Comparison of ENCODE assay signal across 15 mouse cellular contexts in the genomic region with DNA sequence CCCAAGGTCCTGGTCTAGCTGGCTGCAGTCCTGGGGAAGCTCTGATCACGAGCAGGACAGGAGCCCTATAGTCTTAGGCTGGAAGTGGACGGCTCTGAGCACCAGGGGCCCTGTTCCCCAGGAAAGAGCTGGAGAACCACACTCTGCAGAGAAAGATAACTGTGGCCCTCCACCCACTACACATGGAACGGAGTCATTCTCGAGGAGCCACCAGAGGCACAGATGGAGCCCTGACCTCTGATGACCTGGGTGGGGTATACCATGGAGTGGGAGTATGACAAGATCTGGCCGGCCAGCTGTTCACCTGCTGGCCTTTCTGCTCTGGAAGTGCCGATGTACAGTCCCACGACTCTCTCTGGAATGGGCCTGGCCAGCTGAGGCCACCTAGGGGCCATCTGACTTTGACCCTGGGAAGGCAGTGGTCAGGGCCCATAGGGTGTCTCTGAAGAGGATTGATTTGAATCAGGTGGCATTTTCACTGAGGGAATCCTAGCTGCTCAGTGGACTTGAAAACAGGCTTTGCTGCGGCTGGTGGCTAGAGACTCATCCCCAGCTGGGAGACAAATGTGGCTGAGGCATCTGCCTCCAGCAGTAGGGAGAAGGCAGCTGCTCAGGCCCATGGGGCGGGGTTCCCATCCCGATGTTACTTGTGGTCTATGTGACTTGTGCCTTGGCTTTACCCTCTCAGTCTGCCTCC. TPM values are rescaled to one million over a fixed set of nuclear protein-coding genes. Genes with fewer than 3 reads are reported as not detected.
A peak's percentile ranks its signal among the peaks of the same experiment; 100 is the strongest.
DNase-seq lines count a peak whose midpoint lies in the region; ATAC-seq and TF ChIP-seq lines count a peak whose summit lies in the region.
"Had no signal": no experiment of that assay in that cellular context is flagged by ENCODE, and none has a peak within 500 bp of the region (broad histone marks: within the 10 kb centered on the region; RNA-seq: fewer than 3 reads in every experiment).

No protein-coding gene starts in this region.

- no peak; the same call in 1 of the 2 replicates for TF ChIP-seq CTCF in bone marrow, adult 2 months (IDR thresholded peaks at IDR 0.05; ENCODE audit: control insufficient read depth, insufficient read depth, low read length)

- no peak overlapping the region for H3K9ac ChIP-seq in kidney, embryonic 15.5 days
- peak overlapping the region; percentile 50 for H3K9ac ChIP-seq in liver, embryonic 15.5 days
- H3K9ac ChIP-seq: forebrain, embryonic 13.5 days had no signal

- H3K36me3 ChIP-seq in kidney, embryonic 15.5 days = no peaks in the 10 kb centered on the region
- no peaks in the 10 kb centered on the region for H3K36me3 ChIP-seq in liver, embryonic 15.5 days (replicated peaks)

- H3K4me1 ChIP-seq in kidney, embryonic 15.5 days = peaks cover 22% of the 10 kb centered on the region
- H3K4me1 ChIP-seq in bone marrow, adult 2 months (ENCODE audit: control insufficient read depth, insufficient read depth, low read length) = peaks cover 4% of the 10 kb centered on the region; the same call in 1 of the 2 replicates
- peaks cover 77% of the 10 kb centered on the region for H3K4me1 ChIP-seq in liver, embryonic 15.5 days (replicated peaks)
- H3K4me1 ChIP-seq: forebrain, embryonic 13.5 days had no signal

- WGBS in kidney, embryonic 15.5 days = 55% methylated on average over 10 of the region's 10 CpGs
- WGBS in bone marrow, adult 2 months = 62% methylated on average over 10 of the region's 10 CpGs
- 26% methylated on average over 10 of the region's 10 CpGs for WGBS in liver, embryonic 15.5 days (ENCODE audit: insufficient replicate concordance)

- H3K4me3 ChIP-seq in kidney, embryonic 15.5 days (replicated peaks) = no peak overlapping the region
- no peak overlapping the region for H3K4me3 ChIP-seq in bone marrow, adult 2 months (replicated peaks; ENCODE audit: control insufficient read depth, low read depth, low read length)
- no peak overlapping the region; the same call in 1 of the 2 replicates for H3K4me3 ChIP-seq in liver, embryonic 15.5 days (replicated peaks)
- H3K4me3 ChIP-seq: forebrain, embryonic 13.5 days had no signal

- H3K9me3 ChIP-seq in kidney, embryonic 15.5 days (replicated peaks) = no peaks in the 10 kb centered on the region
- no peaks in the 10 kb centered on the region for H3K9me3 ChIP-seq in liver, embryonic 15.5 days (replicated peaks)
- H3K9me3 ChIP-seq: forebrain, embryonic 13.5 days had no signal

- H3K27me3 ChIP-seq in kidney, embryonic 15.5 days = no peaks in the 10 kb centered on the region
- no peaks in the 10 kb centered on the region for H3K27me3 ChIP-seq in liver, embryonic 15.5 days
- H3K27me3 ChIP-seq: forebrain, embryonic 13.5 days had no signal

- TF ChIP-seq POLR2A in bone marrow, adult 2 months (IDR thresholded peaks at IDR 0.05; ENCODE audit: borderline replicate concordance, control insufficient read depth, low read depth, low read length) = no peak

- DNase-seq in kidney, postnatal 25 days = no peak
- peak; percentile 25 for DNase-seq in embryo, embryonic 9.5 days (ENCODE audit: extremely low spot score)
- DNase-seq in adrenal gland, adult 2 months = no peak
- DNase-seq in thymus, postnatal 25 days = no peak
- DNase-seq: cerebellum, postnatal 25 days; left cerebral cortex, postnatal 4 days; right cerebral cortex, postnatal 25 days; thymus, postnatal 14 days had no signal

- H3K4me2 ChIP-seq in kidney, embryonic 15.5 days = no peak overlapping the region
- peak overlapping the region; percentile 61 for H3K4me2 ChIP-seq in liver, embryonic 15.5 days
- H3K4me2 ChIP-seq: forebrain, embryonic 13.5 days had no signal

- peak; percentile 82 for ATAC-seq in kidney, embryonic 15.5 days (replicated peaks; ENCODE audit: low FRiP score)
- peak; percentile 97 for ATAC-seq in liver, embryonic 15.5 days (ENCODE audit: insufficient read depth)
- ATAC-seq: forebrain, embryonic 13.5 days had no signal

- no peak overlapping the region for H3K27ac ChIP-seq in kidney, embryonic 15.5 days
- H3K27ac ChIP-seq in bone marrow, adult 2 months (ENCODE audit: control insufficient read depth, insufficient read depth, low read depth, low read length, poor library complexity) = peak overlapping the region; percentile 43
- H3K27ac ChIP-seq in liver, embryonic 15.5 days (replicated peaks) = peak overlapping the region; percentile 89
- H3K27ac ChIP-seq: forebrain, embryonic 13.5 days; macrophage had no signal

RNA-seq across cellular contexts. Expression of gene Lipc, which starts 37.2 kb away (rescaled TPM):
- 0.80 and 1.1 TPM in 2 replicates for polyA plus RNA-seq in kidney, embryonic 15.5 days (2015; fragmentation: Nextera tagmentation; extraction: Ambion mirVana)
- polyA plus RNA-seq in bone marrow, adult 2 months (2011; ENCODE audit: insufficient read depth, insufficient read length, low replicate concordance, missing spikeins) = 0.56 and 0.87 TPM in 2 replicates
- 39.5 and 43.3 TPM in 2 replicates for polyA plus RNA-seq in liver, embryonic 15.5 days (2015; fragmentation: Nextera tagmentation; extraction: Ambion mirVana)
- under 1 TPM in 1 of 2 experiments, not detected in 1; 0.69 TPM for total RNA-seq in adrenal gland, adult 2 months (2021)
- polyA plus RNA-seq in adrenal gland, adult 2 months (2012; rRNA removed) = 0.12 TPM in 1 of 2 replicates, not detected in the other
- total RNA-seq: granulocyte monocyte progenitor cell, adult 5-6 weeks; left cerebral cortex, postnatal 4 days had no signal
- polyA plus RNA-seq: forebrain, embryonic 13.5 days; intestine, embryonic 14.5 days had no signal

Comparison
In these comparisons a context has a peak if more than half of its experiments do, and no peak if none do; other contexts are left out.
1. RNA of gene Lipc, which starts 37.2 kb away (polyA plus RNA-seq): 39.5 to 43.3 TPM in liver, embryonic 15.5 days; 0.80 to 1.1 TPM in kidney, embryonic 15.5 days, 0.56 to 0.87 TPM in bone marrow, adult 2 months and 0.12 TPM in adrenal gland, adult 2 months; every median in the first group is over 10 times any median in the second.